Mouse (Mus musculus): ENCODE measurements around the gene Cdr2.
"Not testable (repeated sequence)": the region's sequence is repeated elsewhere in the genome, so short reads cannot be mapped to it uniquely, and the experiment has no call there.

Gene Cdr2

DNA sequence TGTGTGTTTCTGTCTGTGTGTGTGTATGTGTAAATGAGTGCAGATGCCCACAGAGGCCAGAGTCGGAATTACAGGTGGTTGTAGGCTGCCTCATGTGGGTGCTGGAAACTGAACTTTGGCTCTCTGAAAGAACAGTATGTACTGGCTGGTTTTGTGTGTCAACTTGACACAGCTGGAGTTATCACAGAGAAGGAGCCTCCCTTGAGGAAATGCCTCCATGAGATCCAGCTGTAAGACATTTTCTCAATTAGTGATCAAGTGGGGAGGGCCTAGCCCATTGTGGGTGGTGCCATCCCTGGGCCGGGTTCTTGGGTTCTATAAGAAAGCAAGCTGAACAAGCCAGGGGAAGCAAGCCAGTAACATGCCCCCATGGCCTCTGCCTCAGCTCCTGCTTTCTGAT, 9.6 kb downstream of the Cdr2 start:
- in situ Hi-C loops (cut with MboI; ENCODE audit: low sequenced_read_pairs), result not testable (repeated sequence)

DNA sequence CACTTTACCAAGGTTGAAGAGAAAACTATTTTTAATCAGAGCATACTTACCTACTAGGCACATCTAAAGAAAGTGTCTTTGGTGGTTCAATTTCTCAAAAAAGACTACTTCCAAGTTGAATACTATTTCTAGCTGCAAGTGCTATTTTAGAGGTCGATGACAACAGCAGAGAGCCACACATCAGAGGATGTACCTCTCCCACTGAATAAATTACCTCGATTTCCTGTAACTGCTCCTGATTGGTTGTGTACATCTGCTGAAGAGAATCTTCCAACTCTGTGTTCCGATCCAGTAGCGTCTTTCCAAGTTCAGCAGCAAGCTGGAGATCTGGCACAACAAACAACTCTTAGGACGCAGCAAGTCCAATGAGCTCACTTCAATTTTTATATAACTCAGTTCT, 12.0 kb downstream of the Cdr2 start:
- in situ Hi-C loops (cut with MboI; ENCODE audit: low sequenced_read_pairs), result no loop called here

DNA sequence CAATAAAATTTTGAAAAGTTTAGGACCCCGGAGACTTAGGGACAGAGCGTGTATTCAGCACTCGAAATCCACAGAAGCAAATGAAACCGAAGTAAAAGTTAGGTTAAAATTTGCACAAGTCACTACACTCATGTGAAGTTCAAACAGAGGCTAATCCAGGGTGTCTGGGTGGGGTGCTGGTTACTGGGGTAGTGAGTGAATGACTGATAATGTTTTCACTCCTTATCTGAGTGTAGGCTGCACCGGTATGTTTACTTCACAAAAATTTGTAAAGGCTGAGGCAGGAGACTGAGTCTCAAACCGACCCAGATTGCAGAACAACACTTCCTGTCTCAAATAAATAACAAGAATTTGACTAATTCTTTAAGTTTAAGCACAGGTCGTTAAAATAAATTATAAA, 12.9 kb downstream of the Cdr2 start:
- in situ Hi-C loops (cut with MboI; ENCODE audit: low sequenced_read_pairs), result no loop called here

DNA sequence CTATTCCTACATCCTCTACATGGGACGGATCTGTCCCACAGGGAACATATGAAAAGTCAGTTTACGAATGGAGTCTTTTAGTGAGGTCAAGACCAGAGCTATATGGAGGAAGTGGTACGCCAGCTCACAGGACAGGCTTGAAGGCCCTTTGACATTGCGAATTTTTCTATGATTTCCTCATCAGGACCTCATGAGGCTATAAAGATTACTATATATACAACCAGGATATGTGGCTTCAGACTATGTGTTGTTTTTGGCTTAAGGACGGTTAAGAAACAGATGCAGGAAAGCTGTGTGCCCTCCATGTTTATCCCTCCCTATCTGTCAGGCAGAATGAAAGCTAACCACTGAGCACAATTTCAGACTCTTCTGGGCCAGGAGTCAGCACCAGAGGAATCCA, 19.0 kb downstream of the Cdr2 start:
- in situ Hi-C loops (cut with MboI; ENCODE audit: low sequenced_read_pairs), result no loop called here

DNA sequence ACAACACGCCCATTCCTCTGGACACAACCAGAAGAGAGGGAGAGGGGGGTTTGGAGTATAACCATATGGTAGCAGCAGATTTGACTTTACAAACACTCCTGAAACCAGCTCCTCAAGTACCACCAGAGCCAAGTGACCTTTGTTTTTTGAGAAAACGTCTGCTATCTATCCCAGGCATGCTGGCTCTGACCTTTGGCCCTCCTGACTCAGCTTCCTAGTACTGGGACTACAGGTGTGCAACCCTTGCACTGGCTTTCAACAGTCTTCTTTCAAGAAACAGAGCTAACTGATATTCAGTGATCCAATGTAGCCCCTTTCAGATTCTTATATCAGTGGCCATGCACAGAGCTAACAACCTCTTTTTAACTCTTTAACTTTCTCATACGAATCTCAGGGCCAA, 20.2 kb downstream of the Cdr2 start:
- in situ Hi-C loops (cut with MboI; ENCODE audit: low sequenced_read_pairs), result no loop called here

DNA sequence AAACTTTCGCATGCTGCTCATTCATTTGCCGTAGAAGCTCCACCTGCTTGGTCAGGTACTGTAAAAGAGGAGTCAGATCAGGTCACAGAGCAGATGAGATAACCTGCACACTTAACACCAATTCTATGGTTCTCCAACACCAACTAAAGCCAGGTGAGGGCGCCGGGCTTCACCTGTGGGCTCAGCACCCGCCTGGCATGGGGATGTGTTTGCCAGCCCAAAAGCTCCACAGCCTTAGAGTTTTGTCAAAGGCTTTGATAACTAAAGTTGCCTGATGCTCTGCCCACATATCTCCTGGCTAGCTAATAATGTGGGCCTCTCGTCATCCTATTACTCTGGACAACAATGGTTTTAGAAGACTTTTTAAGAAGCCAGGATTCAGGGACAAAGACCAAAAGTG, 21.5 kb downstream of the Cdr2 start:
- in situ Hi-C loops (cut with MboI; ENCODE audit: low sequenced_read_pairs), result no loop called here

DNA sequence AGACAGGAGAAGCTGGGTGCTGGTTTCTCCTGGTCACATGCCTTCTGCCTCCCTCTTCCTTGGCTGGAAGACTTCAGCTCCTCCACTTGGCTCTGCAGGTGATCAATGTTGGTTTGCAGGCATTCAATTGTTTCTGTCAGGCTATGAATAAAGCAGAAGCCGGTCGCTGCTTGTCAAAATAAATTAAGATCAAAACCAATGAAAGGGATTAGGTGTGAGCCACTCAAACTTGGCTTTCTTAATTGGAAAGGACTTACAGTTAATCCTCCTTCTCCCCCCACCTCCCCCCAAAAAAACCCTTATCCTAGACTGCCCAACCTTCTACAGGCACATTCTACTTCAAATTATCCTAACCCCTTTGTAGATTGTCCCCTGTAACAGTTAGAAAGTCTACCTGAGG, 22.0 kb downstream of the Cdr2 start:
- in situ Hi-C loops (cut with MboI; ENCODE audit: low sequenced_read_pairs), result no loop called here

DNA sequence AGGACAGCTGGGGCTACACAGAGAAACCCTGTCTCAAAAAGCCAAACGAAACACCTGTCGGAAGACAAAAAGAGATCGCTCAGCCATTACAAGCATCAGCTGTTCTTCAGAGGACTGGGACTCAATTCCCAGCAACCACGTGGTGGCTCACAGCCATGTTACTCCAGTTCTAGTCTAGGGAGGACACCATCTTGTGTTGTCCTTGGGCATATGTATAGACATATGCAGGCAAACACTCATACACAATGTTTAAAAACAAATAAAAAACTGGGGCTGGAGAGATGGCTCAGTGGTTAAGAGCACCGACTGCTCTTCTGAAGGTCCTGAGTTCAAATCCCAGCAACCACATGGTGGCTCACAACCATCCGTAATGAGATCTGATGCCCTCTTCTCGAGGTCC, 28.5 kb downstream of the Cdr2 start:
- in situ Hi-C loops (cut with MboI; ENCODE audit: low sequenced_read_pairs), result not testable (repeated sequence)

DNA sequence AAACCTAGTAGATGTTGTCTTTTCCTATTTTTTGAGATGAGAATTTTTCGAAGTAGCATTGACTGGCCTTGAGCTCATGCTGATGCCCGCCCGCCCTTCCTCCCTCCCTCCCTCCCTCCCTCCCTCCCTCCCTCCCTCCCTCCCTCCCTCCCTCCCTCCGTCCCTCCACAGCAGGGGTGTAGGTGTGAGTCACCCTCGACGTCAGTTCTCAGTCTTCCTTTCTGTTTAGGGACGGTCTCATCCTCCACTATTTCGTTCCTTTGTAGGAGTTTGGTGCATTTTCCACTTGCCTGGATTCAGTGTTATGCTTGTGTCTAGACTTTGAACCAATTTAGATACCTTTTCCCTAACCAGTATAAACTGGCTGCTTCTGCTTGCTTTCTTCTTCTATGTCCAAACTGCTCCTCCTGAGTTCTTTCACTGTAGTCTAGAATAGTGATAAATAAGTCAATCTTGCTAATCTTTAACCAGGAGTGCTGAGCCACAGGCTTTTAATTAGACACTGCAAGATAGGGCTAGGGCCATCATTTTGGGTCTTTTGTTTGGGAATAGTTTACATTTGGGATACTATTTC, 38.1 kb downstream of the Cdr2 start:
- in situ Hi-C loops (cut with MboI; ENCODE audit: low sequenced_read_pairs), result no loop called here

DNA sequence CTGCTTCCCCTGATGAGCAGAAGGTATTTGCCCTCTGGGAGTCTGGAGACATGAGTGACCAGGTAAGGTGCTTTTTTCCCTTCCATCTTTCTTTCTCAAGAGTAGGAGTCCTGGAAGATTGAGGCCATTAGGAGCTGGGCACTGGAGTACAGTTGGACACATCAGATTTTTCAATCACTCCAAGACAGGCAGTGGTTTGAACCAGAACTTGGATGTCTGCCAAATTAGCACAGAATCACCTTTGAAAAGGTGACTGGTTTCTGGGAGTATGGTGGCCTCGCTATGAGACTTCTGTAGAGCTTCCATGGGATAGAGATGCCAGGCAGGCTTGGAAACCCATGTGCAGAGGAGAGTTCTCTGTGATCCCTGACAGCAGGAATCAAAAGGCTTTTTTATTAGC, 39.6 kb downstream of the Cdr2 start:
- in situ Hi-C loops (cut with MboI; ENCODE audit: low sequenced_read_pairs), result no loop called here

DNA sequence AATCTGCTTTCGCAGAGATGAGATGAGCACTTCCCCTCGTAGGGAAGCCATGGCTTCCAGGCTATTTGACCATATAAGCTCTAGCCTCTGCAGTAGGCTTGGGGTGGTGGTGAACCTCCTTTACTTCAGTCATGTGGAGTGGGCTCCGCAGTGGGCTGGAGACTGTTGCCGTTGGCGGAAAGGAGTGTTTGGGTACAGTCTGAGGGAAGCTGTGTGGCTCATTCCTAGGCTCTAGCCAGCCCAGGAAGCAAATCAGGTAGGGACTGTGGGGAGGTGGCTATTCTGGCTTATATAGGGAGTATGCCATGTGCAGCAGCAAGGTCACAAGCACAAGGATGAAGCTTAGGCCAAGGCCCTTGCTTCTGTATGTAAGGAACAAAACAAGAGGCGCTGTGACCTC, 40.9 kb downstream of the Cdr2 start:
- in situ Hi-C loops (cut with MboI; ENCODE audit: low sequenced_read_pairs), result no loop called here

DNA sequence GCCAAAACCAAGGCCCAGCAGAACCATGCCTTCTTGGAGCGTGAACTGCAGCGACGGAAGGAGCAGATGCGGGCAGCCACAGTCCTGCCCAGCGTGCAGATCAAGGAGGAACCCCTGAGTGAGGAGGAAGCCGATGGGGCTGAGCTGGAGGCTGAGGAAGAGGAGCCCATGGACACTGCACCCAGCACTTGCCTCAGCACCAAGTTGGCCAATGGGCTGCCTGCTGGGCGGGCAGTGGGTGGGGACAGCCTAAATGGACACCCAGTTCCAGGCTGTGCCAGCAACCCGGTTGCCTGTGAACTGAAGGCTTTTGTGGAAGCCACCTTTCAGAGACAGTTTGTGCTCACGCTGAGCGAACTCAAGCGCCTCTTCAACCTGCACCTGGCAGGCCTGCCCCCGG, 41.8 kb downstream of the Cdr2 start:
- in situ Hi-C loops (cut with MboI; ENCODE audit: low sequenced_read_pairs), result no loop called here

DNA sequence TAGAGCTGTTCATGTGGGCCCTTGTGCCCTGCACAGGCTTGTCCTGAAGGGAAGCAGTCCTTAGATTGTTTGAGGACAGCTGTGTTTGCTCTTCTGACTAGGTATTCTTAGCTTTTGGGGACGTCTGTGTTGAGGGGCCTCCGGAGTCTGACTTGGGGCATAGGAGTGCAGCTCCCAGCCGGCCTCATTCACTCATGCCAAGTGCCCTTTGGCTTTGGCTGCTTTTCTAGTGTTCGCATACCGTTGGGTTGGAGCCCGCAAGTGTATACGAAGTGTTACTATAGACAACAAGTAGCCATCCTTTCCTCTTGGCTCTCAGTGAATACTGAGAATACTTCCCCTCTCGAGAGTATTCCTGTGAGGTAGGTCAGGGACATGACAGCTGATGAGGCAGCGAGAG, 43.9 kb downstream of the Cdr2 start:
- in situ Hi-C loops (cut with MboI; ENCODE audit: low sequenced_read_pairs), result loop anchor here (10.0 kb wide), 1 partner anchor 127 kb away; no protein-coding TSS in a partner anchor

DNA sequence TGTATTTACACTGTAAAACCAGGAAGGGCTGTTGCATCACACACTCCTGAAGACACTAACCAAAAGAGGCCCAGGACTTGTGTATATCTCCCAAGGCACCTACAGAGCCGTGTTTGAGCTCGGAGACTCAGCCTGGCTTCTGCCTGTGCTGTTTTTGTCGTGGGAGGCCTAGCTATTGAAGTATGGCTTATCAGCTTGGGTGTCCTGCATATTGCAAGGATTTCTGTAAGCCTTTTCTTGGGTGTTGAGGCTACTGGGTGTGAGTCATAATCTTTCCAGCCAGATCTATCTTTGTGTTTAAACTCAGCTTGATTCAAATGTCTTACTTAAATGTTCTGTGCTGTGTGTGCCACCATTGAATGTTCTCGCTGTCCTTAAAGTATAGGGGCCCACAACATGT, 45.6 kb downstream of the Cdr2 start:
- in situ Hi-C loops (cut with MboI; ENCODE audit: low sequenced_read_pairs), result loop anchor here (10.0 kb wide), 1 partner anchor 128 kb away; no protein-coding TSS in a partner anchor

DNA sequence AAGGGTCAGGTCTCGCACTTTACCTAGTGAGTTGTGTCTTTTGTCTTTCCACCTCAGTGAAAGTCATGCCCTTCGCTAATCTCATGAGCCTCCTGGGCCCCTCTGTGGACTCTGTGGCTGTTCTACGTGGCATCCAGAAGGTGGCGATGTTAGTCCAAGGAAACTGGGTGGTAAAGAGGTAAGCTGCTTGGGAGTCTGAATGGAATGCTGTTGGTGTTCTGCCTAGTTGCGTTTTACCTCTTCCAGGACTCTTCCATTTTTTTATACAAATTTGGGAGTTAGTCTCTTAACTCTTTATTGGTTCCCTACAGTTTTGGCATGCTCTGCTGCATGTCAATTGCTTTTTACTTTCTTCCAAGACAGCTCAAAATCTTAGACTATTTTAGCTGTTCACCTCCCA, 47.4 kb downstream of the Cdr2 start:
- in situ Hi-C loops (cut with MboI; ENCODE audit: low sequenced_read_pairs), result loop anchor here (10.0 kb wide), 1 partner anchor 130 kb away; no protein-coding TSS in a partner anchor

DNA sequence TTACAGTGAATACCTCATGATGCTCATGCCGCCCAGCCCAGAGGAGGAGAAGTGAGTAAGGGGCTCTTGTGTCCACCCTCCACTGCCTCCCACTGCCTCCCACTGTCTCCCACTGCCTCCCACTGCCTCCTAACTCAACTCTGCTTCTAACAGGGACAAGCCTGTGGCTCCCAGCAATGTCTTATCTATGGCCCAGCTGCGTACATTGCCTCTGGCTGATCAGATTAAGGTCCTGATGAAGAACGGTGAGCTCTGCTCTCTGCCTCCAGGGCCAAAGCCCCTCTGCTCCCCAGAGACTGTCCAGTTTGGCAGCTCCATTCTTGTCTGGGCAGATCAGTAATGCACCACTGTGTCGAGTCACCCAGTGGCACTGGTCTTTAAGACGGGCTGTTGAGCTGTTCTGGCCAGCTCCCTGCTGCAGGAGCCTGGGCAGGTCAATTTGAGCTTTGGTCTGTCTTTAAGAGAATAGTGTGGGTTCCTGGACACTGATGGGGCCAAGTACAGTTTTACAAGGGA, 48.4 kb downstream of the Cdr2 start:
- in situ Hi-C loops (cut with MboI; ENCODE audit: low sequenced_read_pairs), result loop anchor here (10.0 kb wide), 1 partner anchor 131 kb away; no protein-coding TSS in a partner anchor

DNA sequence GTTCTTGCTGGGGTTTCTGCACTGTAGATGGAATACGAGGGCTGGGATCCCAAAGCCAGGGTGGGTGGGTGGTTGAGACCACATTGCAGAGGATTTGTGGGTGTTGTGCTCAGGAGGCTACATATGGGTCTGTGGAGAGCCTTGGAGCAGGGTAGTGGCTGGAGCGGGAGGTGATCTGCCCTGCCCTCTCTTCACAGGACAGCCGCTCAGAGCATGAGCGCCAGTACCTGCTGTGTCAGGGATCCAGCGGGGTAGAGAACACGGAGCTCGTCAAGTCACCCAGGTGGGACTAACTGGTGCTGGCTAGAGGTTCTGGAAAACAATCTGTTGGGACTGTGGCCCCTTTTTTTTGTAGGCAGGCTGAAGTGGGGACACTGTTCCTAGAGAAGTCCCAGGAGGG, 49.0 kb downstream of the Cdr2 start:
- in situ Hi-C loops (cut with MboI; ENCODE audit: low sequenced_read_pairs), result loop anchor here (10.0 kb wide), 1 partner anchor 132 kb away; no protein-coding TSS in a partner anchor

DNA sequence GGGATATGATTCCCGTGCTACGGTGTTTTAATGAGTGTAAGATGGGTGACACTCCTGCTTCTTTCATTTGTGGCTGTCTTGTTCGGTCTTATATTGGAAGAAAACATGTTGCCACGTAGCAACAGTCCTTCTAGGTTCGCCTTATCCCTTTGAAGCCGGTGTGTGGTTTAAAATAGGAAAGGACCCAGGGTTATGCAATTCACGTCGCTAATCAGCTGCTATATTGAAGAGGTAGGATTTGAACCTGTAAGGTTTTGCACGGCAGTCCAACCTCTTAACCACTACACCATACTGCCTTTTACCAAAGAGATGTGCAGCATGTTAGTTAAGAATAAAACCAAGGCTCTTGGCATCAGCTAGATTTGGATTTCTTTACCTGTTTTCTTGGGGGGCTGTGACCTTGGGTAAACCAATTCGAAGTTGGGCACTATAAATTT, 63.6 kb downstream of the Cdr2 start:
- in situ Hi-C loops (cut with MboI; ENCODE audit: low sequenced_read_pairs), result no loop called here

DNA sequence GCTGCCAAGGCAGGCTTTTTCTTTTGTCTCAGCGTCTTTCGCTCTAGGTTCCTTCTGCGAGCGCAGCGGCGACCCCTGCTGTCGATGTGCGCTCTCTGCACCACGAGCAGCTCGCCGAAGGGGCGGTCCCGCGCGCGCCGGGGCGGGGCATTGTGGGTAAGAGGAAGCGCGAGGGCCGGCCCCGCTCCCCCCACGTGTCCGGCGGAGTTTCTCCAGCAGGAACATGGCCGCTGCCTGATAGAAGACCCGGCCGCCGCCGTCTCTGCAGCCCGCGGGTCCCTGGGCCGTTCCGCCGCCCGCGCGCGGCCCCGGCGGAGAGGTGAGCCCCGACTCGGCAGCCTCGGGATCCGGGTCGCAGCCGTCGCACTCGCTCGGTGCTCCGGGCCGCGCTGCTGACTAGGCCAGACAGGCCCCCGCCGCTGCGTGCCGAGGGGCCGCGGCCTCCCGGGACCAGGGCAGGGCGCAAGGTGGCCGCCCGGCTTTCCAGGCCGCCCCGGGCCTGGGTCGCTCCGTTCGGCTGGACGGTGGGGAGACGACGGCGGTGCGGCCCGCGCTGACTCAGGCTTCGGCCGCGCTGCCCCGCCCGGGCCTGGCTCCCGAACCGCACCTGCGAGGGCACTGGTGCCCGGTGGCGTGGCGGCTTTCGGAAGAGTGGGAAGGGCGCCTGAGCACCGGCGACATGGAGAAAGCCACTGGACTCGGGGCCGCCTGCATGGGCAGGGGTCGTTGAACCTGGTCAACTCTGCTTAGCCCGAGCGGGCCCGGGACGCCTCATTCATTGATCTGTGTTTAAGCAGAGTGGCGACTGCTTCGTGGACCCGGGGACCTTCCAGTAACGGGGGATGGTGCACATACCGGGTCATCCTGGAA, 64.3 kb downstream of the Cdr2 start, which contains the start of gene Polr3e:
Gene Polr3e, plus strand, starts transcription at position 153 of the 870 bp plus-strand sequence.
- in situ Hi-C loops (cut with MboI; ENCODE audit: low sequenced_read_pairs), result no loop called here

DNA sequence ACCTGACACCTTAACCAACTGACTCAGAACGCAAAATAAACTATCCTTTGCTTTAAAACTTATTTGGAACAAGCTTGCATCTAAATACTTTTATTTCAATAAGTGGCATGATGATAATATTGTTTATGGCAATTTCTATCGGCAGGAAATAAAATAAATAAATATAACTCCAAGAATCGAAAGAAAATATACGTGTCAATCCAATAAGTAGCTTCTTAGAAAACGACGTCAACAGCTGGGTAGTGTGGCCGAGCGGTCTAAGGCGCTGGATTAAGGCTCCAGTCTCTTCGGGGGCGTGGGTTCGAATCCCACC, 64.9 kb downstream of the Cdr2 start:
- in situ Hi-C loops (cut with MboI; ENCODE audit: low sequenced_read_pairs), result no loop called here

DNA sequence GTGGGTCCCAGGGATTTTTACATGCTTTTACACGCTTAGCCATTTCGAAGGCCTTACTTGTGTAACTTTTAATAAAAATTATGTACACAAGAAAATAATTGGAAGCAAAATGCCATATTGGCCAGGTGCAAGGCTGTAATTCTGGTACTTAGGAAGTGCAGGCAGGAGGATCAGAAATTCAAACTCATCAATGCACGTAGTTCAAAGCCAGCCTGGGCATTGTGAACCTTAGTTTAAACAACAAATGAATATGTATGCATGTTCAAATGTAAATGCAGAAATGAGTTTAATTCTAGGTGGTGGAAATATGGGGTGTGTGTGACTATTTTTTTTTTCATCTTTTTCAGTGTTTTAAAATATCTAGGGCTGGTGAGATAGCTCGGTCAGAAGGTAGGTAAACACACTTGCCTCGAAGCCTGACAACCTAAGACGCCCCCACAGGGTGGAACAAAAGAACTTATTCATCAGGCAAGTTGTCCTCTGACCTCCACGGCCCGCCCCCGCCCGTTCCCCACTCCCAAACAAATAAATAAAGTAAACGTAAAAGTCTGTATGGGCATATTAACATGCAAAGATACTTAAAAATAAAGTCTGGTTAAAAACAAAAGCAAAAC, 65.7 kb downstream of the Cdr2 start:
- in situ Hi-C loops (cut with MboI; ENCODE audit: low sequenced_read_pairs), result no loop called here

DNA sequence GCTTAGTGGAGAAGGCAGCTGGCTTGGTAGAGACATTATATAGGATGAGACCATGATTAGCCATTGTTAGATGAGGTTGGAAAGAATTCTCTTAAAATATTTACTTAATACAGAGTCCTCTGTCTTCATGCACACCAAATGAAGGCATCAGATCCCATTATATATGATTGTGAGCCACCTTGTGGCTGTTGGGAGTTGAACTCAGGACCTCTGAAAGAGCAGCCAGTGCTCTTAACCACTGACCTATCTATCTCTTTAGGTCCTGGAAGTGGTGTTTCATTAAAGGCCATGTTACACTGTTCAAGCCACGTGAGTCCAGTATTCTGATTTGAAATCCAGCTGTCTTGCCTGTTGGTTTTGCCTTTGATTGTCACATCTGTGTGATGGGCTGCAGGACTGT, 68.8 kb downstream of the Cdr2 start:
- in situ Hi-C loops (cut with MboI; ENCODE audit: low sequenced_read_pairs), result no loop called here

All from CH12F3 (cell line).